Mouse (Mus musculus): ENCODE results near the gene Rps6kb2. TPM values are rescaled to one million over a fixed set of nuclear protein-coding genes. Genes with fewer than 3 reads are reported as not detected.

Rps6kb2 gene
- total RNA-seq, 1 experiment = 19.7 TPM

GRCm38 (mm10) chr19:4108535-4108934 lies 54.6 kb downstream of the Rps6kb2 start:
- in situ Hi-C loops (cut with MboI; ENCODE audit: low sequenced_read_pairs in 2 of 2, unreplicated experiment in 2 of 2) = no loop called here
- Histone ChIP-seq H3K4me1 (ENCODE audit: control insufficient read depth in 2 of 2, insufficient read depth in 2 of 2, low read length in 2 of 2, poor library complexity in 1 of 2) (peaks cover 0 to 2% of the 10 kb centered on the region in 2 experiments; a peak in 1 of 4 replicates), H3K4me3 (ENCODE audit: insufficient read depth in 1 of 2, low read depth in 1 of 2, low read length in 2 of 2, poor library complexity in 1 of 2, severe bottlenecking in 1 of 2) (no peak overlapping the region), H3K9me3 (ENCODE audit: control insufficient read depth, insufficient read depth, low read depth, low read length) (no peaks in the 10 kb centered on the region), H3K36me3 (ENCODE audit: control insufficient read depth, insufficient read depth, low read length, poor library complexity, severe bottlenecking) (peaks cover 2% of the 10 kb centered on the region; the same call in 1 of the 2 replicates), H3K27ac (ENCODE audit: insufficient read depth, low read depth, low read length, poor library complexity, severe bottlenecking) (no peak overlapping the region), H3K9ac (ENCODE audit: insufficient read depth, low read depth, low read length, poor library complexity, severe bottlenecking) (no peak overlapping the region)
- no peak for TF ChIP-seq CHD2 (IDR thresholded peaks at IDR 0.05; ENCODE audit: low read depth, low read length)
- TF ChIP-seq HCFC1 (IDR thresholded peaks at IDR 0.05; ENCODE audit: borderline replicate concordance, insufficient read depth, low read length) = no peak
- no peak for TF ChIP-seq MAFK (IDR thresholded peaks at IDR 0.05; ENCODE audit: insufficient read depth, low read depth, low read length)
- TF ChIP-seq ZNF384 (IDR thresholded peaks at IDR 0.05; ENCODE audit: low read depth, low read length) = no peak
- no peak for TF ChIP-seq ZC3H11A (IDR thresholded peaks at IDR 0.05; ENCODE audit: borderline replicate concordance, low read depth, low read length)
- no peak for DNase-seq (ENCODE audit: low read depth, low spot score)

DNA sequence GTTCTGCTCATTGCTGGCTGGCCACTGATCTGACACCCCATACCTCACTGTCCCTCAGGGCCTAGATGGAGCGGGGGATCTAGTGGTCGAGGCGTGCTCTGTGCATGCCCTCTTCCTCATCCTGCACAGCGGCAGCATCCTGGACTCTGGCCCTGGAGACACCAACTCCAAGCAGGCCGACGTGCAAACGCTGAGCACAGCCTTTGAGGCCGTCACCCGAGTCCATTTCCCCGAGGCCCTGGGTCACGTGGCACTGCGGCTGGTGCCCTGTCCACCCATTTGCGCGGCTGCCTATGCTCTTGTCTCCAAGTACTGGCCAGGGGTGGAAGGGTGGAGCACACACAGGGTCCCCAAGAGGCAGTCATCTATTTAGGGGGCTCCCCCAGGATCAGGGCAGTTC lies 56.5 kb downstream of the Rps6kb2 start:
- H3K4me3 ChIP-seq (ENCODE audit: insufficient read depth in 1 of 2, low read depth in 1 of 2, low read length in 2 of 2, poor library complexity in 1 of 2, severe bottlenecking in 1 of 2) = no peak overlapping the region
- no peaks in the 10 kb centered on the region for H3K9me3 ChIP-seq (ENCODE audit: control insufficient read depth, insufficient read depth, low read depth, low read length)
- in situ Hi-C loops (cut with MboI; ENCODE audit: low sequenced_read_pairs in 2 of 2, unreplicated experiment in 2 of 2) = no loop called here
- H3K9ac ChIP-seq (ENCODE audit: insufficient read depth, low read depth, low read length, poor library complexity, severe bottlenecking) = no peak overlapping the region
- no peak overlapping the region for H3K27ac ChIP-seq (ENCODE audit: insufficient read depth, low read depth, low read length, poor library complexity, severe bottlenecking)
- no peaks in the 10 kb centered on the region for H3K36me3 ChIP-seq (ENCODE audit: control insufficient read depth, insufficient read depth, low read length, poor library complexity, severe bottlenecking)
- no peak for DNase-seq (ENCODE audit: low read depth, low spot score)
- H3K4me1 ChIP-seq (ENCODE audit: control insufficient read depth in 2 of 2, insufficient read depth in 2 of 2, low read length in 2 of 2, poor library complexity in 1 of 2) = peaks cover 0 to 2% of the 10 kb centered on the region in 2 experiments; a peak in 1 of 4 replicates
- TF ChIP-seq HCFC1 (IDR thresholded peaks at IDR 0.05; ENCODE audit: borderline replicate concordance, insufficient read depth, low read length) = no peak
- TF ChIP-seq ZC3H11A (IDR thresholded peaks at IDR 0.05; ENCODE audit: borderline replicate concordance, low read depth, low read length) = no peak
- TF ChIP-seq CHD2 (IDR thresholded peaks at IDR 0.05; ENCODE audit: low read depth, low read length) = no peak
- TF ChIP-seq ZNF384 (IDR thresholded peaks at IDR 0.05; ENCODE audit: low read depth, low read length) = no peak
- no peak for TF ChIP-seq MAFK (IDR thresholded peaks at IDR 0.05; ENCODE audit: insufficient read depth, low read depth, low read length)

DNA sequence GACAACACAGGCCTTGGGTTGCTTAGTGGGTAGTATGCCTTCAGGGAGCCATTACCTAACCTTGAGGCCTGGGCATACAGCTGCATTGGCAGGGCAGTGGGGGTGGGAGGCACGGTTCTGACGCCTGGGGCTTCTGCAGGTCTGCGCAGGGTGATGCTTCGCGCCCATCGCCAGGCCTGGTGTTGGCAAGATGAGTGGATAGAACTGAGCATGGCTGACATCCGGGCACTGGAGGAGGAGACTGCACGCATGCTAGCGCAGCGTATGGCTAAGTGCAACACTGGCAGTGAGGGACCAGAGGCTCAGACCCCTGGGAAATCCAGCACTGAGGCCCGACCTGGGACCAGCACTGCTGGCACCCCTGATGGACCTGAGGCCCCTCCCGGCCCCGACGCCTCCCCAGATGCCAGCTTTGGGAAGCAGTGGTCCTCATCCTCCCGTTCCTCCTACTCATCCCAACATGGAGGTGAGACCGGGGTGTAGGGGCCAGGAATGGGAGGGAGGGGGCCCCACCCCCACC lies 58.4 kb downstream of the Rps6kb2 start:
- in situ Hi-C loops (cut with MboI; ENCODE audit: low sequenced_read_pairs in 2 of 2, unreplicated experiment in 2 of 2) = no loop called here
- no peak for DNase-seq (ENCODE audit: low read depth, low spot score)
- H3K27ac ChIP-seq (ENCODE audit: insufficient read depth, low read depth, low read length, poor library complexity, severe bottlenecking) = no peak overlapping the region
- TF ChIP-seq ZC3H11A (IDR thresholded peaks at IDR 0.05; ENCODE audit: borderline replicate concordance, low read depth, low read length) = no peak
- TF ChIP-seq MAFK (IDR thresholded peaks at IDR 0.05; ENCODE audit: insufficient read depth, low read depth, low read length) = no peak
- TF ChIP-seq HCFC1 (IDR thresholded peaks at IDR 0.05; ENCODE audit: borderline replicate concordance, insufficient read depth, low read length) = no peak
- no peak for TF ChIP-seq ZNF384 (IDR thresholded peaks at IDR 0.05; ENCODE audit: low read depth, low read length)
- TF ChIP-seq CHD2 (IDR thresholded peaks at IDR 0.05; ENCODE audit: low read depth, low read length) = no peak
- H3K36me3 ChIP-seq (ENCODE audit: control insufficient read depth, insufficient read depth, low read length, poor library complexity, severe bottlenecking) = no peaks in the 10 kb centered on the region
- H3K4me3 ChIP-seq (ENCODE audit: insufficient read depth in 1 of 2, low read depth in 1 of 2, low read length in 2 of 2, poor library complexity in 1 of 2, severe bottlenecking in 1 of 2) = no peak overlapping the region
- peaks cover 0 to 2% of the 10 kb centered on the region in 2 experiments; a peak in 1 of 4 replicates for H3K4me1 ChIP-seq (ENCODE audit: control insufficient read depth in 2 of 2, insufficient read depth in 2 of 2, low read length in 2 of 2, poor library complexity in 1 of 2)
- H3K9ac ChIP-seq (ENCODE audit: insufficient read depth, low read depth, low read length, poor library complexity, severe bottlenecking) = no peak overlapping the region
- H3K9me3 ChIP-seq (ENCODE audit: control insufficient read depth, insufficient read depth, low read depth, low read length) = no peaks in the 10 kb centered on the region

Other genes starting within 250 kb of the Rps6kb2 start
- 0.76 and 1.4 TPM in 2 replicates for gene Aldh3b1, start 233.5 kb downstream of the Rps6kb2 start, total RNA-seq (2012; rRNA removed)
- 3.9 and 9.5 TPM in 2 replicates for gene Unc93b1, start 228.2 kb downstream of the Rps6kb2 start, total RNA-seq (2012; rRNA removed)
- gene Aldh3b3, start 204.7 kb downstream of the Rps6kb2 start, total RNA-seq (2012; rRNA removed) = not detected in 2 replicates
- gene Aldh3b2, start 191.0 kb downstream of the Rps6kb2 start, total RNA-seq (2012; rRNA removed) = 0.21 and 0.62 TPM in 2 replicates
- gene Acy3, start 176.8 kb downstream of the Rps6kb2 start, total RNA-seq (2012; rRNA removed) = 2.1 and 2.4 TPM in 2 replicates
- not detected in 2 replicates for gene Tbx10, start 170.6 kb downstream of the Rps6kb2 start, total RNA-seq (2012; rRNA removed)
- 22.4 and 27.2 TPM in 2 replicates for gene Nudt8, start 162.8 kb downstream of the Rps6kb2 start, total RNA-seq (2012; rRNA removed)
- 1.9 and 4.0 TPM in 2 replicates for gene Gm49405, start 162.7 kb downstream of the Rps6kb2 start, total RNA-seq (2012; rRNA removed)
- 4.6 and 12.0 TPM in 2 replicates for gene Doc2g, start 160.0 kb downstream of the Rps6kb2 start, total RNA-seq (2012; rRNA removed)
- gene Ndufv1, start 150.5 kb downstream of the Rps6kb2 start, total RNA-seq (2012; rRNA removed) = 182 and 219 TPM in 2 replicates
- 121 and 146 TPM in 2 replicates for gene Gstp1, start 125.4 kb downstream of the Rps6kb2 start, total RNA-seq (2012; rRNA removed)
- gene Gstp2, start 117.3 kb downstream of the Rps6kb2 start, total RNA-seq (2012; rRNA removed) = 67.4 and 138 TPM in 2 replicates
- gene Gstp3, start 103.8 kb downstream of the Rps6kb2 start, total RNA-seq (2012; rRNA removed) = 3.4 and 3.9 TPM in 2 replicates
- gene Cabp2, start 81.8 kb downstream of the Rps6kb2 start, total RNA-seq (2012; rRNA removed) = not detected in 2 replicates
- gene Cdk2ap2, start 66.2 kb downstream of the Rps6kb2 start, total RNA-seq (2012; rRNA removed) = 39.6 and 42.7 TPM in 2 replicates
- 10.5 and 17.2 TPM in 2 replicates for gene Pitpnm1, start 63.4 kb downstream of the Rps6kb2 start, total RNA-seq (2012; rRNA removed)
- gene Aip, start 37.5 kb downstream of the Rps6kb2 start, total RNA-seq (2012; rRNA removed) = 26.9 and 27.9 TPM in 2 replicates
- 0.13 and 0.26 TPM in 2 replicates for gene Gpr152, start 23.6 kb downstream of the Rps6kb2 start, total RNA-seq (2012; rRNA removed)
- 1.3 and 1.8 TPM in 2 replicates for gene Cabp4, start 19.3 kb downstream of the Rps6kb2 start, total RNA-seq (2012; rRNA removed)
- gene Coro1b, start 14.7 kb downstream of the Rps6kb2 start, total RNA-seq (2012; rRNA removed) = 73.8 and 85.3 TPM in 2 replicates
- gene Ptprcap, start 9.8 kb downstream of the Rps6kb2 start, total RNA-seq (2012; rRNA removed) = 9.5 and 15.1 TPM in 2 replicates
- 2.3 and 3.3 TPM in 2 replicates for gene Carns1, start 12.1 kb upstream of the Rps6kb2 start, total RNA-seq (2012; rRNA removed)
- 2.9 and 3.5 TPM in 2 replicates for gene Tbc1d10c, start 27.9 kb upstream of the Rps6kb2 start, total RNA-seq (2012; rRNA removed)
- 407 and 426 TPM in 2 replicates for gene Ppp1ca, start 28.7 kb upstream of the Rps6kb2 start, total RNA-seq (2012; rRNA removed)
- 33.1 and 42.1 TPM in 2 replicates for gene Rad9a, start 38.3 kb upstream of the Rps6kb2 start, total RNA-seq (2012; rRNA removed)
- 2.2 and 2.7 TPM in 2 replicates for gene Clcf1, start 50.9 kb upstream of the Rps6kb2 start, total RNA-seq (2012; rRNA removed)
- not detected in 2 replicates for gene AC109138.7, start 51.0 kb upstream of the Rps6kb2 start, total RNA-seq (2012; rRNA removed)
- gene Pold4, start 68.5 kb upstream of the Rps6kb2 start, total RNA-seq (2012; rRNA removed) = 6.2 and 8.7 TPM in 2 replicates
- 7.3 and 15.1 TPM in 2 replicates for gene Ssh3, start 105.8 kb upstream of the Rps6kb2 start, total RNA-seq (2012; rRNA removed)
- 5.5 and 8.8 TPM in 2 replicates for gene Ankrd13d, start 119.8 kb upstream of the Rps6kb2 start, total RNA-seq (2012; rRNA removed)
- gene Grk2, start 142.9 kb upstream of the Rps6kb2 start, total RNA-seq (2012; rRNA removed) = 56.1 and 76.6 TPM in 2 replicates
- 45.6 and 51.5 TPM in 2 replicates for gene Kdm2a, start 234.9 kb upstream of the Rps6kb2 start, total RNA-seq (2012; rRNA removed)